Mouse (Mus musculus): ENCODE measurements at regions not wholly inside any gene's neighbourhood (a gene's known extent, or its start where the extent isn't known, plus 50 kb on each side); places are given as distances from the start of the nearest gene placed in this dataset.
A peak's percentile ranks its signal among the peaks of the same experiment; 100 is the strongest.

DNA sequence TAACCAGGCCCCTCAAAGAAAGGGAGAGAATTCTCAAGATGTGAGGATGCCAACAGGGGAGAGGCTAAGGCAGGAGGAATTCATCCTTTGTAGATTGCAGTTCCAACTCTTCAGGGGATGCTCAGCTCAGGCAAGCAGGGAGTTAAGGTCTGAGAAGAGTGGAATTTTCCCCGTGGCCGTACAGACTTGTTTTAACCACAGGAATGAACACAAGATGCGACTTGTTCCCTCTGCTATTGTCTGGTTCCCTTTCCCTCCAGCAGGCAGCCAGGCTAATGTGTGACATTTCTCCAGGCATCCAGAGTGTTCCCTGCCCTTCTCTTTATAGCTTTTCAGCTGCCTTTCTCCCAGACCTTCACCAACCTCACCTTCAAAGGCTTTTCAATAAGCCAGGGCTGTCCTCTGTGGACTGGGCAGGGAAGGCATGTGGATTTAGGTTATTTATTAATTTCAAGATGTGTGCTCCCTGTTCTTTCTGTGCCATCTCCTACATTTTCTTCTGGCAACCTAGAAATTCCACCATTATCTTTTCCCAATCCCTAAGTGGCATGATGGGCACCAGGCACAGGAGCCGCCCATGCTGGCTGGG lies 198.6 kb upstream of the Camk1g start:
- Histone ChIP-seq H3K9ac (ENCODE audit: low read depth, low read length) (no peak overlapping the region), H3K27me3 (ENCODE audit: control insufficient read depth, insufficient read depth, low read depth, low read length) (no peaks in the 10 kb centered on the region; the same call in 1 of the 2 replicates), H3K9me3 (replicated peaks; ENCODE audit: control insufficient read depth, low read length, poor library complexity, severe bottlenecking) (no peaks in the 10 kb centered on the region), H3K27ac (ENCODE audit: low read length) (no peak overlapping the region), H3K4me2 (ENCODE audit: low read length) (no peak overlapping the region), H3K36me3 (ENCODE audit: control insufficient read depth, insufficient read depth, low read length) (no peaks in the 10 kb centered on the region), H3K4me3 (ENCODE audit: low read depth, low read length) (no peak overlapping the region), H3K4me1 (ENCODE audit: control insufficient read depth, insufficient read depth, low read length) (no peaks in the 10 kb centered on the region)
- no peak for ATAC-seq
- 48% methylated on average over 4 of the region's 4 CpGs for WGBS

DNA sequence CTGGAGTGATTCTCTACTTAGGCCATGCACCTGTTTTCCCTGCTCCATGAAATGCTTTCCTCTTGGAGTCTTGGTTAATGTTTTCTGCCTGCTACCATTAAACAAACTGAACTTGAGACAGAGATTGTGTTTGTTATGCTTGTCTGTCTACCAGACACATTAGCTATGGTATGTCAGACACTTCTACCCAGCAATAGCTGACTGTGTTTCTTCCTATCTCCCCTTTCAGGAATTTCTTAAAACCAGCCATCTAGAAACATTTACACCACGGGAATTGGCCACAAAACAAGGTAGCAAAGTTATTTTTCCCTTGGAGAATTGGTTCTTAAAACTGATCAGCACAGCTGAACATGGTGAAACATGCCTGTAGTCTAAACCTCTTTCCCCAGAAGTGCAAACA lies 197.1 kb upstream of the Camk1g start:
- no peak overlapping the region for H3K27ac ChIP-seq (ENCODE audit: low read length)
- WGBS, result 60% methylated on average over 1 of the region's 1 CpGs
- no peak overlapping the region for H3K4me2 ChIP-seq (ENCODE audit: low read length)
- no peaks in the 10 kb centered on the region for H3K9me3 ChIP-seq (replicated peaks; ENCODE audit: control insufficient read depth, low read length, poor library complexity, severe bottlenecking)
- no peaks in the 10 kb centered on the region for H3K27me3 ChIP-seq (ENCODE audit: control insufficient read depth, insufficient read depth, low read depth, low read length)
- H3K4me1 ChIP-seq (ENCODE audit: control insufficient read depth, insufficient read depth, low read length), result no peaks in the 10 kb centered on the region
- H3K4me3 ChIP-seq (ENCODE audit: low read depth, low read length), result no peak overlapping the region
- no peak overlapping the region for H3K9ac ChIP-seq (ENCODE audit: low read depth, low read length)
- no peak for ATAC-seq
- no peaks in the 10 kb centered on the region for H3K36me3 ChIP-seq (ENCODE audit: control insufficient read depth, insufficient read depth, low read length)

DNA sequence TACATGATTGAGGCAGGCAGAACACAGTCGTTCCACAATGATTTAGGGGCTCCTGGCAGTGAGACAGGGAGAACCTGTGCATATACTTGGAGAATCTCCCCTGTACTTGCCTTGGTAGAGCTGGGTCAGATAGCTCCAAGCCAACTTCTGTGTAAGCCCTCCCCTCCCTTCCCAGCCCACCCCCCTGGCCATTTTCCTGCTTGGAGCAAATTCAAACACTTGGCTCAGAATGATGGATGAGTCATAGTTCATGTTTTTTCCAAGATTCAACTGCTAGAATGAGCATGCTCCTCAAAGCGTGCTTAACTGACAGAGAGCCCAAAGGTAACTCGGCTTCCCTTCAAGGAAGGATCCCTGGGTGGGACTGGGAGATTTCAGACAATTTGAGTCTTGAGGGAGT lies 194.1 kb upstream of the Camk1g start:
- no peaks in the 10 kb centered on the region for H3K4me1 ChIP-seq (ENCODE audit: control insufficient read depth, insufficient read depth, low read length)
- no peak overlapping the region for H3K4me3 ChIP-seq (ENCODE audit: low read depth, low read length)
- no peaks in the 10 kb centered on the region for H3K36me3 ChIP-seq (ENCODE audit: control insufficient read depth, insufficient read depth, low read length)
- no peak overlapping the region for H3K9ac ChIP-seq (ENCODE audit: low read depth, low read length)
- ATAC-seq, result no peak
- no peak overlapping the region for H3K27ac ChIP-seq (ENCODE audit: low read length)
- WGBS, result 80% methylated on average over 3 of the region's 3 CpGs
- no peak overlapping the region for H3K4me2 ChIP-seq (ENCODE audit: low read length)
- no peaks in the 10 kb centered on the region for H3K27me3 ChIP-seq (ENCODE audit: control insufficient read depth, insufficient read depth, low read depth, low read length)
- H3K9me3 ChIP-seq (replicated peaks; ENCODE audit: control insufficient read depth, low read length, poor library complexity, severe bottlenecking), result no peaks in the 10 kb centered on the region

DNA sequence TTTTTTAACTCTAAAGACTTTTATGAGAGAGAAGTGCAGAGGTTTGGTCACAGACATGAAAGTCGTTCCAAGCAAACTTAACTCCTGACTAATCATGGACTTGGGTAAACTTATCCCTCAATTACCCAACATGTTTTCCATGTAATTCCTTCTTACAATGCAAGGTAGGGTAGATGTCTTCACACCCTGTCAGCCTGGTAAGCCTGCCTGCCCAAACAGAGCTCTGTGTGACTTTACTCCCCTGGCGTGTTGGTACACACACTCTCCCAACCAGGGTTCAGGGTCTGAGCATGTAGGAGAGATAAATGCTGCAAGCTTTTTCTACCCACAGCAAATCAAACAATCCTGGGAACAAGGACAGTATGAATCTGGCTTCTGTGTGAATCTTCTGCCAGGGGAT lies 192.1 kb upstream of the Camk1g start:
- no peak for ATAC-seq
- H3K4me3 ChIP-seq (ENCODE audit: low read depth, low read length), result no peak overlapping the region

DNA sequence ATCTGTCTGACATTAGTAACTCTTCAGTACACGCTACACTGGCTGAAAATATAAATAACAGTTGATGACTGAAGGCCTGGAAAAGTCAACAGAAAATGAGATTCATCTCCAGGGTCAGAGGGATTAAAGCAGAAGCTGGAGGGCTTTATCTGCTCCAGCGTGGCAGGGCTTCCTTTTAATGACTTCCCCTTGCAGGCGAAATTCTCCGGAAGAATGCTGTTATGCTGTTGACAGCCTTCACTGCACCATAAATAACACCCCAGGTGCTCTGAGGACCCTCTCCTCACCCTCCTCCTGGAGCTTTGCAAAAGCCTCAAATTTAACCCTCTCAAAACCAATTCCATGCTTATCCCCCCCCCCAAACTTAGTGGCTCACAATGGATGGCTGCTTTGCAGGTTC lies 188.0 kb upstream of the Camk1g start:
- peak; percentile 39; the same call in 1 of the 2 replicates for ATAC-seq
- Histone ChIP-seq H3K4me2 (ENCODE audit: low read length) (no peak overlapping the region), H3K4me3 (ENCODE audit: low read depth, low read length) (no peak overlapping the region), H3K36me3 (ENCODE audit: control insufficient read depth, insufficient read depth, low read length) (no peaks in the 10 kb centered on the region), H3K9ac (ENCODE audit: low read depth, low read length) (no peak overlapping the region), H3K27me3 (ENCODE audit: control insufficient read depth, insufficient read depth, low read depth, low read length) (no peaks in the 10 kb centered on the region), H3K4me1 (ENCODE audit: control insufficient read depth, insufficient read depth, low read length) (no peaks in the 10 kb centered on the region), H3K9me3 (replicated peaks; ENCODE audit: control insufficient read depth, low read length, poor library complexity, severe bottlenecking) (no peaks in the 10 kb centered on the region), H3K27ac (ENCODE audit: low read length) (no peak overlapping the region; the same call in 1 of the 2 replicates)
- 19% methylated on average over 4 of the region's 4 CpGs for WGBS

More for the DNA sequence above, 192.1 kb upstream of the Camk1g start:
- Histone ChIP-seq H3K4me1 (ENCODE audit: control insufficient read depth, insufficient read depth, low read length) (no peaks in the 10 kb centered on the region), H3K27me3 (ENCODE audit: control insufficient read depth, insufficient read depth, low read depth, low read length) (no peaks in the 10 kb centered on the region), H3K9me3 (replicated peaks; ENCODE audit: control insufficient read depth, low read length, poor library complexity, severe bottlenecking) (no peaks in the 10 kb centered on the region), H3K4me2 (ENCODE audit: low read length) (no peak overlapping the region), H3K27ac (ENCODE audit: low read length) (no peak overlapping the region), H3K36me3 (ENCODE audit: control insufficient read depth, insufficient read depth, low read length) (no peaks in the 10 kb centered on the region), H3K9ac (ENCODE audit: low read depth, low read length) (no peak overlapping the region)
- 94% methylated on average over 2 of the region's 2 CpGs for WGBS

DNA sequence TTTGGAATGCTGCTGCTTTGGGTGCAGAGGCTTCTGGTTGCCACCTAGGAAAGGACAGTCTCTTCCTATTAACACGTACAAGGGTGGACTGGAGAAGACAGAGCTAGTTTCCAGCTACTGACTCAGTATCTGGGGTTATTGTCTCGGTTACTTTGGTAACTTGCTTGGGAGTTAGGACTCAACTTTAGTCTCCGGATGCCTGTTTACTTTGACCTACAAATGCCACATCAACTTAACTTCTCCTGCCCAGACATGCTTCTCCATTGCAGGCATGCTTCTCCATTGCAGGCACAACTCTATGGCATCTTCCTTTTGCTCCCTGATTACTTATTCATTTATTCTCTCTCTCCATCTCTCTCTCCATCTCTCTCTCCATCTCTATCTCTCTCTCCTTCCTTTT lies 184.6 kb upstream of the Camk1g start:
- no peaks in the 10 kb centered on the region for H3K9me3 ChIP-seq (replicated peaks; ENCODE audit: control insufficient read depth, low read length, poor library complexity, severe bottlenecking)
- no peaks in the 10 kb centered on the region for H3K27me3 ChIP-seq (ENCODE audit: control insufficient read depth, insufficient read depth, low read depth, low read length)
- no peak overlapping the region for H3K27ac ChIP-seq (ENCODE audit: low read length)
- no peak for ATAC-seq
- H3K9ac ChIP-seq (ENCODE audit: low read depth, low read length), result no peak overlapping the region
- no peak overlapping the region for H3K4me2 ChIP-seq (ENCODE audit: low read length)
- H3K4me1 ChIP-seq (ENCODE audit: control insufficient read depth, insufficient read depth, low read length), result no peaks in the 10 kb centered on the region
- 89% methylated on average over 3 of the region's 3 CpGs for WGBS
- H3K36me3 ChIP-seq (ENCODE audit: control insufficient read depth, insufficient read depth, low read length), result no peaks in the 10 kb centered on the region
- H3K4me3 ChIP-seq (ENCODE audit: low read depth, low read length), result no peak overlapping the region

DNA sequence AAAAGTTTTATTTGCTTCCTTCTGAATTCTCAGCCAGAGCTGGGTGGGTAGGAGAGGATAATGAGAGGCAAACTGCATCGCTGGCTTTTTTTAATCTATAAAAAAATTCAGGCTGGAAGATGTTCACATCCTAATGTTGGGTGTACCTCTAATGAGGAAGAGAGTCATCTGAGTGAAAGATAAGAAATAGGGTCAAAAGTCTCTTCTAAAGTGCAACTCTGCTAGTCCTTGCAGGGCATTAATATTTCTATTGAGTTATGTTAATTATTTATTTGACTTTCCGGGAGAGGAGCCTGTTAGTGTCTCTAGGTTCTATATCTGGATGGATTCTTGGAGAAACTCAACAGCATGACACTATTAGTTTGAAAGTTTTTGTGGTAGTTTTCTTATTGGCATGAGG lies 182.2 kb upstream of the Camk1g start:
- WGBS, result 85% methylated on average over 2 of the region's 2 CpGs
- no peaks in the 10 kb centered on the region for H3K9me3 ChIP-seq (replicated peaks; ENCODE audit: control insufficient read depth, low read length, poor library complexity, severe bottlenecking)
- no peak overlapping the region for H3K27ac ChIP-seq (ENCODE audit: low read length)

DNA sequence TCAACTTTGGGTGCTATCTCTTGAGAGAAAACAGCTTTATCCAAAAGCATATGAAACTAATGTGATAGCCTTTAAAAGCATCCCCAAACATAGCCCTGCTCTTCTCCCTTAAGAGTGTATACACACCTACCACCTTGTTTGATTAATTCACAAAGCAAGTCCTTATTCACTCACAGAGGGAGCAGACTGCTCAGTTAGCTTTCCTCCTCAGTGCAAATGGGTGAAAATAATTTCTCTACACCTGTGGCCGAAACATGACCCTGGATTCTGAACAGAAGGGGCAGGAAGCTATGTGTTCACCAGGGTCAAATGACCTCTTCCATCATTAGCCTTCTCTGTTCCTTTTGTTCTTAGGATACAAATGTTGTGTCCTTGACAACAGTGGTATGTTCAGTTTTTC lies 181.2 kb upstream of the Camk1g start:
- H3K27ac ChIP-seq (ENCODE audit: low read length), result no peak overlapping the region
- H3K4me2 ChIP-seq (ENCODE audit: low read length), result no peak overlapping the region
- no peaks in the 10 kb centered on the region for H3K9me3 ChIP-seq (replicated peaks; ENCODE audit: control insufficient read depth, low read length, poor library complexity, severe bottlenecking)
- no peaks in the 10 kb centered on the region for H3K27me3 ChIP-seq (ENCODE audit: control insufficient read depth, insufficient read depth, low read depth, low read length)
- no peaks in the 10 kb centered on the region for H3K4me1 ChIP-seq (ENCODE audit: control insufficient read depth, insufficient read depth, low read length)
- no peak overlapping the region for H3K9ac ChIP-seq (ENCODE audit: low read depth, low read length)
- no peak overlapping the region for H3K4me3 ChIP-seq (ENCODE audit: low read depth, low read length)
- 90% methylated on average over 1 of the region's 1 CpGs for WGBS
- ATAC-seq, result no peak
- H3K36me3 ChIP-seq (ENCODE audit: control insufficient read depth, insufficient read depth, low read length), result no peaks in the 10 kb centered on the region

More for the DNA sequence above, 182.2 kb upstream of the Camk1g start:
- no peak overlapping the region for H3K4me3 ChIP-seq (ENCODE audit: low read depth, low read length)
- H3K4me2 ChIP-seq (ENCODE audit: low read length), result no peak overlapping the region
- ATAC-seq, result no peak
- H3K27me3 ChIP-seq (ENCODE audit: control insufficient read depth, insufficient read depth, low read depth, low read length), result no peaks in the 10 kb centered on the region
- H3K9ac ChIP-seq (ENCODE audit: low read depth, low read length), result no peak overlapping the region
- no peaks in the 10 kb centered on the region for H3K4me1 ChIP-seq (ENCODE audit: control insufficient read depth, insufficient read depth, low read length)
- no peaks in the 10 kb centered on the region for H3K36me3 ChIP-seq (ENCODE audit: control insufficient read depth, insufficient read depth, low read length)

DNA sequence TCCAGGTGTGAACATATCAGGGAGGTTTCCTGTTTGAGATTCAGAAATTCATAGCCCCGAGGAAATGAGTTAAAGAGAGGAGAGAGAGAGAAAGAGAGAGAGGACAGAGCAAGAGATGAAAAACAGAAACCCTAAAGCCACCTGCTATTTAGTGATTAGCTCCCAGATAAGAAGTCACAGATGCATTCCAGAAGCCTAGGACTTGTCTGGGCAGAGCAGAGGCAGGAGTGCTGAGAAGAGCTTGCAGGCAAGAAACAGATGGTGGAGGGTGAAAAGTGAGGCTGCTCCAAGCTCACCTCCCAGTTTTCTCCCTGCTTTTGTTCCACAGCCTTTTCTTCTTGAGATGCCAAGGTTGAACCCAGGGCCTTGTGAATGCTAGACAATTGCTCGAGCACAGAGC lies 180.7 kb upstream of the Camk1g start:
- Histone ChIP-seq H3K36me3 (ENCODE audit: control insufficient read depth, insufficient read depth, low read length) (no peaks in the 10 kb centered on the region), H3K9ac (ENCODE audit: low read depth, low read length) (no peak overlapping the region), H3K4me1 (ENCODE audit: control insufficient read depth, insufficient read depth, low read length) (no peaks in the 10 kb centered on the region), H3K4me2 (ENCODE audit: low read length) (no peak overlapping the region), H3K27ac (ENCODE audit: low read length) (no peak overlapping the region), H3K4me3 (ENCODE audit: low read depth, low read length) (no peak overlapping the region), H3K27me3 (ENCODE audit: control insufficient read depth, insufficient read depth, low read depth, low read length) (no peaks in the 10 kb centered on the region), H3K9me3 (replicated peaks; ENCODE audit: control insufficient read depth, low read length, poor library complexity, severe bottlenecking) (no peaks in the 10 kb centered on the region)
- ATAC-seq, result no peak
- WGBS, result 48% methylated on average over 2 of the region's 2 CpGs

Data from midbrain, embryonic 16.5 days (tissue).